Mouse (Mus musculus): Measurements from ENCODE around the gene Vps4a. TPM values are rescaled to one million over a fixed set of nuclear protein-coding genes. Genes with fewer than 3 reads are reported as not detected.

Gene Vps4a
- polyA plus RNA-seq, 1 experiment from 2014 or later: 20.9 TPM

GRCm38 (mm10) chr8:107056973-107057369 is 25.9 kb downstream of the Vps4a start:
- H3K9me3 ChIP-seq (replicated peaks; ENCODE audit: control insufficient read depth, low read length): no peaks in the 10 kb centered on the region
- no peaks in the 10 kb centered on the region for H3K27me3 ChIP-seq (ENCODE audit: control insufficient read depth, insufficient read depth, low read depth, low read length)
- ATAC-seq (ENCODE audit: low read depth): peak; percentile 19
- H3K4me2 ChIP-seq (ENCODE audit: low read depth, low read length): peak overlapping the region; percentile 93
- H3K4me1 ChIP-seq (ENCODE audit: control insufficient read depth, low read depth, low read length): peaks cover 19% of the 10 kb centered on the region
- H3K36me3 ChIP-seq (ENCODE audit: control insufficient read depth, insufficient read depth): peaks cover 27% of the 10 kb centered on the region
- H3K27ac ChIP-seq (ENCODE audit: low read length): peak overlapping the region; percentile 46
- under 1% methylated on average over 33 of the region's 33 CpGs for WGBS (ENCODE audit: insufficient replicate concordance)
- H3K4me3 ChIP-seq (ENCODE audit: low read depth, low read length): peak overlapping the region; percentile 100
- H3K9ac ChIP-seq (ENCODE audit: low read depth, low read length): peak overlapping the region; percentile 92

GRCm38 (mm10) chr8:107062613-107063012 is 31.6 kb downstream of the Vps4a start:
- no peak overlapping the region for H3K4me2 ChIP-seq (ENCODE audit: low read depth, low read length)
- no peak overlapping the region for H3K27ac ChIP-seq (ENCODE audit: low read length)
- no peak overlapping the region for H3K4me3 ChIP-seq (ENCODE audit: low read depth, low read length)
- H3K9me3 ChIP-seq (replicated peaks; ENCODE audit: control insufficient read depth, low read length): no peaks in the 10 kb centered on the region
- H3K9ac ChIP-seq (ENCODE audit: low read depth, low read length): no peak overlapping the region
- peaks cover 9% of the 10 kb centered on the region for H3K4me1 ChIP-seq (ENCODE audit: control insufficient read depth, low read depth, low read length)
- peaks cover 3% of the 10 kb centered on the region; the same call in 1 of the 2 replicates for H3K36me3 ChIP-seq (ENCODE audit: control insufficient read depth, insufficient read depth)
- 77% methylated on average over 1 of the region's 1 CpGs for WGBS (ENCODE audit: insufficient replicate concordance)
- H3K27me3 ChIP-seq (ENCODE audit: control insufficient read depth, insufficient read depth, low read depth, low read length): no peaks in the 10 kb centered on the region
- ATAC-seq (ENCODE audit: low read depth): no peak

- H3K4me2 ChIP-seq (ENCODE audit: low read depth, low read length): no peak within 1 kb of the TSS
- no peak within 1 kb of the TSS for H3K9ac ChIP-seq (ENCODE audit: low read depth, low read length)
- WGBS (ENCODE audit: insufficient replicate concordance): 46% methylated on average over 17 of the region's 17 CpGs
- no peak within 1 kb of the TSS for H3K4me3 ChIP-seq (ENCODE audit: low read depth, low read length)
- peak; percentile 83 for ATAC-seq (ENCODE audit: low read depth)
- no peaks in the 10 kb centered on the region for H3K27me3 ChIP-seq (ENCODE audit: control insufficient read depth, insufficient read depth, low read depth, low read length)
- H3K9me3 ChIP-seq (replicated peaks; ENCODE audit: control insufficient read depth, low read length): no peaks in the 10 kb centered on the region
- H3K27ac ChIP-seq (ENCODE audit: low read length): no peak within 1 kb of the TSS
- H3K36me3 ChIP-seq (ENCODE audit: control insufficient read depth, insufficient read depth): peaks cover 3% of the 10 kb centered on the region; the same call in 1 of the 2 replicates
- peaks cover 8% of the 10 kb centered on the region for H3K4me1 ChIP-seq (ENCODE audit: control insufficient read depth, low read depth, low read length)
Observed at GRCm38 (mm10) chr8:107065511-107066496, 34.8 kb downstream of the Vps4a start, which contains the start of gene Tmed6. Tmed6 (minus strand) TSS chr8:107065644.

GRCm38 (mm10) chr8:107073706-107074105 is 42.7 kb downstream of the Vps4a start:
- Histone ChIP-seq H3K4me3 (ENCODE audit: low read depth, low read length) (no peak overlapping the region), H3K9me3 (replicated peaks; ENCODE audit: control insufficient read depth, low read length) (no peaks in the 10 kb centered on the region), H3K9ac (ENCODE audit: low read depth, low read length) (no peak overlapping the region), H3K27me3 (ENCODE audit: control insufficient read depth, insufficient read depth, low read depth, low read length) (no peaks in the 10 kb centered on the region), H3K27ac (ENCODE audit: low read length) (no peak overlapping the region), H3K4me1 (ENCODE audit: control insufficient read depth, low read depth, low read length) (no peaks in the 10 kb centered on the region), H3K36me3 (ENCODE audit: control insufficient read depth, insufficient read depth) (peaks cover 26% of the 10 kb centered on the region), H3K4me2 (ENCODE audit: low read depth, low read length) (no peak overlapping the region)
- ATAC-seq (ENCODE audit: low read depth): no peak
- WGBS (ENCODE audit: insufficient replicate concordance): 63% methylated on average over 4 of the region's 4 CpGs

GRCm38 (mm10) chr8:107074128-107074527 is 43.1 kb downstream of the Vps4a start:
- 81% methylated on average over 1 of the region's 1 CpGs for WGBS (ENCODE audit: insufficient replicate concordance)
- no peak for ATAC-seq (ENCODE audit: low read depth)
- Histone ChIP-seq H3K9ac (ENCODE audit: low read depth, low read length) (no peak overlapping the region), H3K27ac (ENCODE audit: low read length) (no peak overlapping the region), H3K36me3 (ENCODE audit: control insufficient read depth, insufficient read depth) (peaks cover 29% of the 10 kb centered on the region), H3K4me1 (ENCODE audit: control insufficient read depth, low read depth, low read length) (no peaks in the 10 kb centered on the region), H3K4me3 (ENCODE audit: low read depth, low read length) (no peak overlapping the region), H3K9me3 (replicated peaks; ENCODE audit: control insufficient read depth, low read length) (no peaks in the 10 kb centered on the region), H3K27me3 (ENCODE audit: control insufficient read depth, insufficient read depth, low read depth, low read length) (no peaks in the 10 kb centered on the region), H3K4me2 (ENCODE audit: low read depth, low read length) (no peak overlapping the region)

- Histone ChIP-seq H3K9me3 (replicated peaks; ENCODE audit: control insufficient read depth, low read length) (no peaks in the 10 kb centered on the region), H3K27ac (ENCODE audit: low read length) (no peak overlapping the region), H3K9ac (ENCODE audit: low read depth, low read length) (no peak overlapping the region), H3K4me3 (ENCODE audit: low read depth, low read length) (no peak overlapping the region), H3K27me3 (ENCODE audit: control insufficient read depth, insufficient read depth, low read depth, low read length) (no peaks in the 10 kb centered on the region), H3K4me1 (ENCODE audit: control insufficient read depth, low read depth, low read length) (no peaks in the 10 kb centered on the region), H3K4me2 (ENCODE audit: low read depth, low read length) (no peak overlapping the region), H3K36me3 (ENCODE audit: control insufficient read depth, insufficient read depth) (peaks cover 36% of the 10 kb centered on the region)
- 76% methylated on average over 7 of the region's 7 CpGs for WGBS (ENCODE audit: insufficient replicate concordance)
- no peak for ATAC-seq (ENCODE audit: low read depth)
Observed at GRCm38 (mm10) chr8:107076239-107076888, 45.3 kb downstream of the Vps4a start.

GRCm38 (mm10) chr8:107085358-107085757 is 54.3 kb downstream of the Vps4a start:
- 89% methylated on average over 17 of the region's 17 CpGs for WGBS (ENCODE audit: insufficient replicate concordance)

GRCm38 (mm10) chr8:107086018-107086417 is 55.0 kb downstream of the Vps4a start:
- Histone ChIP-seq H3K4me1 (ENCODE audit: control insufficient read depth, low read depth, low read length) (no peaks in the 10 kb centered on the region), H3K4me3 (ENCODE audit: low read depth, low read length) (no peak overlapping the region), H3K9ac (ENCODE audit: low read depth, low read length) (no peak overlapping the region), H3K4me2 (ENCODE audit: low read depth, low read length) (no peak overlapping the region), H3K27me3 (ENCODE audit: control insufficient read depth, insufficient read depth, low read depth, low read length) (no peaks in the 10 kb centered on the region), H3K36me3 (ENCODE audit: control insufficient read depth, insufficient read depth) (peaks cover 20% of the 10 kb centered on the region), H3K27ac (ENCODE audit: low read length) (no peak overlapping the region), H3K9me3 (replicated peaks; ENCODE audit: control insufficient read depth, low read length) (no peaks in the 10 kb centered on the region)
- 90% methylated on average over 5 of the region's 5 CpGs for WGBS (ENCODE audit: insufficient replicate concordance)
- ATAC-seq (ENCODE audit: low read depth): no peak

More at GRCm38 (mm10) chr8:107085358-107085757, 54.3 kb downstream of the Vps4a start:
- Histone ChIP-seq H3K27me3 (ENCODE audit: control insufficient read depth, insufficient read depth, low read depth, low read length) (no peaks in the 10 kb centered on the region), H3K9ac (ENCODE audit: low read depth, low read length) (no peak overlapping the region), H3K4me3 (ENCODE audit: low read depth, low read length) (no peak overlapping the region), H3K27ac (ENCODE audit: low read length) (no peak overlapping the region), H3K4me2 (ENCODE audit: low read depth, low read length) (no peak overlapping the region), H3K9me3 (replicated peaks; ENCODE audit: control insufficient read depth, low read length) (no peaks in the 10 kb centered on the region), H3K4me1 (ENCODE audit: control insufficient read depth, low read depth, low read length) (no peaks in the 10 kb centered on the region), H3K36me3 (ENCODE audit: control insufficient read depth, insufficient read depth) (peaks cover 23% of the 10 kb centered on the region)
- ATAC-seq (ENCODE audit: low read depth): no peak
